Mouse (Mus musculus): ENCODE data around the gene Ccl27b.
"Not testable (repeated sequence)": the region's sequence is repeated elsewhere in the genome, so short reads cannot be mapped to it uniquely, and the experiment has no call there.

GRCm38 (mm10) chr4:42661793-42662192 lies 6.7 kb downstream of the Ccl27b start, which contains the start of gene Il11ra2:
- not testable (repeated sequence) for TF ChIP-seq ZC3H11A (IDR thresholded peaks at IDR 0.05; ENCODE audit: low read depth, low read length); TBP (IDR thresholded peaks at IDR 0.05; ENCODE audit: low read depth, low read length); MAFK (IDR thresholded peaks at IDR 0.05; ENCODE audit: borderline replicate concordance, low read depth, low read length); CTCF (IDR thresholded peaks at IDR 0.05 in 2 of 3, conservative IDR thresholded peaks at IDR 0.05 in 1 of 3; ENCODE audit: control insufficient read depth in 1 of 3, insufficient read depth in 1 of 3, low read depth in 2 of 3, low read length in 3 of 3, poor library complexity in 1 of 3, severe bottlenecking in 1 of 3); EP300 (IDR thresholded peaks at IDR 0.05; ENCODE audit: low read depth in 1 of 2, low read length in 2 of 2); HCFC1 (IDR thresholded peaks at IDR 0.05; ENCODE audit: low read depth, low read length); POLR2A (IDR thresholded peaks at IDR 0.05; ENCODE audit: control insufficient read depth in 1 of 2, insufficient read depth in 1 of 2, low read depth in 1 of 2, low read length in 2 of 2, poor library complexity in 1 of 2)

All from MEL (cell line).